27 mouse cellular contexts compared by ENCODE assay signal in the genomic region with DNA sequence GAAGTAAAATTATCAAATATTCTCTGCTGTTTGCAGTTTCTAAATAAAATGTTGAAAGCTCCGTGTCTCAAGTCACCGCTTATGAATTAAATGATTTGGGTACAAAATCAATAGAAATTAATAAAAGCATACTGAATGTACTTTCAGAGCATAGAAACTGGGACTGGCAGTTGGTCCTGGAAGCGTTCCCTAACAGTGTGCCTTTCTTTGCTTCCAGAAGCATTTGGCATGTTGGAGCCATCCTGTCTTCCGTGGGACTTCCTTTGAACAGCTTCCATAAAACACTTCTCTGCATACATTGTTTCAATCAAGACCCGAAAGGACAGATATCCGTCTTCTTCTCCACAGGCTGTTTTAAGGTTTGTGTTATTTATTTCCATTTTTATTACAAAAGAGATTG.
DNase-seq lines count a peak whose midpoint lies in the region; ATAC-seq and TF ChIP-seq lines count a peak whose summit lies in the region.
"Had no signal": no experiment of that assay in that cellular context is flagged by ENCODE, and none has a peak within 500 bp of the region (broad histone marks: within the 10 kb centered on the region; RNA-seq: fewer than 3 reads in every experiment).

No protein-coding gene starts in this region.

- no peak overlapping the region for H3K4me2 ChIP-seq in hindbrain, postnatal 0 days (ENCODE audit: low read depth, low read length)
- no peak overlapping the region for H3K4me2 ChIP-seq in hindbrain, embryonic 12.5 days (replicated peaks)
- H3K4me2 ChIP-seq: embryonic facial prominence, embryonic 15.5 days; heart, embryonic 12.5 days; limb, embryonic 12.5 days; liver, embryonic 11.5 days; midbrain, embryonic 15.5 days; neural tube, embryonic 12.5 days had no signal

- H3K27ac ChIP-seq in hindbrain, postnatal 0 days, result 0 out of 2 replicates have a peak overlapping the region, but pooled peaks have one; percentile 5
- no peak overlapping the region for H3K27ac ChIP-seq in hindbrain, embryonic 12.5 days
- H3K27ac ChIP-seq: embryonic facial prominence, embryonic 15.5 days; hindbrain, embryonic 10.5 days; kidney, postnatal 0 days; limb, embryonic 12.5 days; macrophage; midbrain, embryonic 15.5 days; neural tube, embryonic 12.5 days had no signal

- no peaks in the 10 kb centered on the region for H3K9me3 ChIP-seq in hindbrain, postnatal 0 days (ENCODE audit: low read length)
- no peaks in the 10 kb centered on the region for H3K9me3 ChIP-seq in hindbrain, embryonic 12.5 days (replicated peaks)
- H3K9me3 ChIP-seq: embryonic facial prominence, embryonic 15.5 days; heart, embryonic 12.5 days; hindbrain, embryonic 10.5 days; limb, embryonic 12.5 days; midbrain, embryonic 15.5 days; neural tube, embryonic 12.5 days had no signal

- no peak for ATAC-seq in hindbrain, postnatal 0 days
- ATAC-seq in hindbrain, embryonic 12.5 days (ENCODE audit: low FRiP score), result no peak
- ATAC-seq: inflammation-experienced regulatory T-cells, adult 6 months; liver, postnatal 0 days; lung, postnatal 0 days; midbrain, embryonic 15.5 days; Patski had no signal

- no peaks in the 10 kb centered on the region for H3K36me3 ChIP-seq in hindbrain, postnatal 0 days (ENCODE audit: insufficient read depth, low read length)
- H3K36me3 ChIP-seq in hindbrain, embryonic 12.5 days, result no peaks in the 10 kb centered on the region
- H3K36me3 ChIP-seq: embryonic facial prominence, embryonic 15.5 days; G1E; heart, embryonic 12.5 days; hindbrain, embryonic 10.5 days; limb, embryonic 12.5 days; midbrain, embryonic 15.5 days; neural tube, embryonic 12.5 days had no signal

- peak; percentile 20 to 44 for DNase-seq in cerebellum, postnatal 25 days
- DNase-seq in cerebellum, adult 11-12 months, result no peak
- DNase-seq in hindbrain, postnatal 0 days (ENCODE audit: low spot score), result no peak
- peak; percentile 44 for DNase-seq in layer of hippocampus, adult 9-10 months (ENCODE audit: low spot score)
- no peak for DNase-seq in kidney, postnatal 36 days
- no peak for DNase-seq in urinary bladder, postnatal 25 days (ENCODE audit: low spot score)
- DNase-seq: B cell, adult 2 months; gastrocnemius, postnatal 14 days; heart, postnatal 10 days; kidney, adult 18-20 months; liver, postnatal 0 days; right cerebral cortex, postnatal 14 days had no signal

- 73% methylated on average over 6 of the region's 6 CpGs for WGBS in hindbrain, postnatal 0 days
- 96% methylated on average over 6 of the region's 6 CpGs for WGBS in hindbrain, embryonic 12.5 days

- no peak overlapping the region for H3K9ac ChIP-seq in hindbrain, postnatal 0 days (replicated peaks; ENCODE audit: low read length)
- no peak overlapping the region for H3K9ac ChIP-seq in hindbrain, embryonic 12.5 days
- H3K9ac ChIP-seq: embryonic facial prominence, embryonic 15.5 days; heart, embryonic 12.5 days; limb, embryonic 12.5 days; liver, postnatal 0 days; midbrain, embryonic 15.5 days; neural tube, embryonic 12.5 days had no signal

- H3K4me1 ChIP-seq in hindbrain, postnatal 0 days (ENCODE audit: insufficient read depth, low read length), result no peaks in the 10 kb centered on the region
- no peaks in the 10 kb centered on the region for H3K4me1 ChIP-seq in hindbrain, embryonic 12.5 days
- H3K4me1 ChIP-seq: embryonic facial prominence, embryonic 15.5 days; heart, embryonic 12.5 days; hindbrain, embryonic 10.5 days; limb, embryonic 12.5 days; midbrain, embryonic 15.5 days; neural tube, embryonic 12.5 days had no signal

- H3K27me3 ChIP-seq in hindbrain, postnatal 0 days (ENCODE audit: insufficient read depth, low read length), result no peaks in the 10 kb centered on the region
- no peaks in the 10 kb centered on the region for H3K27me3 ChIP-seq in hindbrain, embryonic 12.5 days
- H3K27me3 ChIP-seq: CH12.LX; embryonic facial prominence, embryonic 15.5 days; heart, embryonic 12.5 days; limb, embryonic 12.5 days; midbrain, embryonic 15.5 days; neural tube, embryonic 12.5 days; Patski had no signal

- TF ChIP-seq CTCF in hindbrain, postnatal 0 days (IDR thresholded peaks at IDR 0.05; ENCODE audit: low read depth), result no peak

- H3K4me3 ChIP-seq in hindbrain, postnatal 0 days (ENCODE audit: low read length), result no peak overlapping the region
- H3K4me3 ChIP-seq in hindbrain, embryonic 12.5 days, result no peak overlapping the region
- H3K4me3 ChIP-seq: embryonic facial prominence, embryonic 15.5 days; heart, embryonic 12.5 days; hindbrain, embryonic 10.5 days; limb, embryonic 12.5 days; midbrain, embryonic 15.5 days; neural tube, embryonic 12.5 days had no signal

Comparison
In these comparisons a context has a peak if more than half of its experiments do, and no peak if none do; other contexts are left out.
1. DNase-seq: peak in cerebellum, postnatal 25 days (2 of 2) and layer of hippocampus, adult 9-10 months (single experiment); none in cerebellum, adult 11-12 months (single experiment), hindbrain, postnatal 0 days (single experiment), kidney, postnatal 36 days (0 of 2) and urinary bladder, postnatal 25 days (single experiment).